Mouse (Mus musculus): ENCODE measurements at regions not wholly inside any gene's neighbourhood (a gene's known extent, or its start where the extent isn't known, plus 50 kb on each side); places are given as distances from the start of the nearest gene placed in this dataset.

GRCm38 (mm10) chr8:126763600-126763999 is 169.8 kb upstream of the Irf2bp2 start:
- WGBS: 78% methylated on average over 7 of the region's 7 CpGs
- H3K36me3 ChIP-seq (ENCODE audit: control insufficient read depth, insufficient read depth, low read length): no peaks in the 10 kb centered on the region
- H3K4me3 ChIP-seq (ENCODE audit: insufficient read depth, low read depth, low read length): no peak overlapping the region
- H3K27ac ChIP-seq (ENCODE audit: insufficient read depth, low read depth, low read length): no peak overlapping the region
- no peaks in the 10 kb centered on the region for H3K27me3 ChIP-seq (replicated peaks; ENCODE audit: control insufficient read depth, insufficient read depth, low read length)
- peaks cover 4% of the 10 kb centered on the region; the same call in 1 of the 2 replicates for H3K4me1 ChIP-seq (ENCODE audit: control insufficient read depth, insufficient read depth, low read length)
- TF ChIP-seq CTCF (conservative IDR thresholded peaks at IDR 0.05; ENCODE audit: insufficient read depth, insufficient read length, low read depth, low read length): no peak
- TF ChIP-seq POLR2A (IDR thresholded peaks at IDR 0.05; ENCODE audit: low read depth, low read length): no peak
- DNase-seq: peak; percentile 43

- Histone ChIP-seq H3K36me3 (ENCODE audit: control insufficient read depth, insufficient read depth, low read length) (no peaks in the 10 kb centered on the region), H3K27me3 (replicated peaks; ENCODE audit: control insufficient read depth, insufficient read depth, low read length) (no peaks in the 10 kb centered on the region), H3K4me3 (ENCODE audit: insufficient read depth, low read depth, low read length) (no peak overlapping the region), H3K4me1 (ENCODE audit: control insufficient read depth, insufficient read depth, low read length) (peaks cover 8% of the 10 kb centered on the region; the same call in 1 of the 2 replicates), H3K27ac (ENCODE audit: insufficient read depth, low read depth, low read length) (no peak overlapping the region)
- DNase-seq: peak; percentile 54
- WGBS: 61% methylated on average over 7 of the region's 7 CpGs
- TF ChIP-seq CTCF (conservative IDR thresholded peaks at IDR 0.05; ENCODE audit: insufficient read depth, insufficient read length, low read depth, low read length) (no peak), POLR2A (IDR thresholded peaks at IDR 0.05; ENCODE audit: low read depth, low read length) (no peak)
Observed at GRCm38 (mm10) chr8:126759711-126760110, 165.9 kb upstream of the Irf2bp2 start.

GRCm38 (mm10) chr8:126758951-126759350 is 165.2 kb upstream of the Irf2bp2 start:
- Histone ChIP-seq H3K27ac (ENCODE audit: insufficient read depth, low read depth, low read length) (no peak overlapping the region), H3K27me3 (replicated peaks; ENCODE audit: control insufficient read depth, insufficient read depth, low read length) (no peaks in the 10 kb centered on the region), H3K4me3 (ENCODE audit: insufficient read depth, low read depth, low read length) (no peak overlapping the region), H3K4me1 (ENCODE audit: control insufficient read depth, insufficient read depth, low read length) (peaks cover 5% of the 10 kb centered on the region; the same call in 1 of the 2 replicates), H3K36me3 (ENCODE audit: control insufficient read depth, insufficient read depth, low read length) (no peaks in the 10 kb centered on the region)
- 96% methylated on average over 4 of the region's 4 CpGs for WGBS
- TF ChIP-seq POLR2A (IDR thresholded peaks at IDR 0.05; ENCODE audit: low read depth, low read length): no peak
- no peak for DNase-seq

GRCm38 (mm10) chr8:126757951-126758757 is 164.4 kb upstream of the Irf2bp2 start:
- H3K27me3 ChIP-seq (replicated peaks; ENCODE audit: control insufficient read depth, insufficient read depth, low read length): no peaks in the 10 kb centered on the region
- peaks cover 5% of the 10 kb centered on the region; the same call in 1 of the 2 replicates for H3K4me1 ChIP-seq (ENCODE audit: control insufficient read depth, insufficient read depth, low read length)
- no peaks in the 10 kb centered on the region for H3K36me3 ChIP-seq (ENCODE audit: control insufficient read depth, insufficient read depth, low read length)
- DNase-seq: peak; percentile 54
- H3K27ac ChIP-seq (ENCODE audit: insufficient read depth, low read depth, low read length): peak overlapping the region; percentile 66
- no peak overlapping the region for H3K4me3 ChIP-seq (ENCODE audit: insufficient read depth, low read depth, low read length)
- TF ChIP-seq POLR2A (IDR thresholded peaks at IDR 0.05; ENCODE audit: low read depth, low read length) (no peak), CTCF (conservative IDR thresholded peaks at IDR 0.05; ENCODE audit: insufficient read depth, insufficient read length, low read depth, low read length) (peak; percentile 20; the same call in 1 of the 2 replicates)
- 70% methylated on average over 12 of the region's 12 CpGs for WGBS

- H3K36me3 ChIP-seq (ENCODE audit: control insufficient read depth, insufficient read depth, low read length): no peaks in the 10 kb centered on the region
- TF ChIP-seq POLR2A (IDR thresholded peaks at IDR 0.05; ENCODE audit: low read depth, low read length) (no peak), CTCF (conservative IDR thresholded peaks at IDR 0.05; ENCODE audit: insufficient read depth, insufficient read length, low read depth, low read length) (no peak)
- peak; percentile 35 for DNase-seq
- peaks cover 5% of the 10 kb centered on the region; the same call in 1 of the 2 replicates for H3K4me1 ChIP-seq (ENCODE audit: control insufficient read depth, insufficient read depth, low read length)
- 73% methylated on average over 8 of the region's 8 CpGs for WGBS
- no peaks in the 10 kb centered on the region for H3K27me3 ChIP-seq (replicated peaks; ENCODE audit: control insufficient read depth, insufficient read depth, low read length)
- no peak overlapping the region for H3K27ac ChIP-seq (ENCODE audit: insufficient read depth, low read depth, low read length)
- no peak overlapping the region for H3K4me3 ChIP-seq (ENCODE audit: insufficient read depth, low read depth, low read length)
Observed at GRCm38 (mm10) chr8:126756300-126757097, 162.7 kb upstream of the Irf2bp2 start.

GRCm38 (mm10) chr8:126755669-126756068 is 161.9 kb upstream of the Irf2bp2 start:
- DNase-seq: no peak
- H3K4me1 ChIP-seq (ENCODE audit: control insufficient read depth, insufficient read depth, low read length): peaks cover 5% of the 10 kb centered on the region; the same call in 1 of the 2 replicates
- 86% methylated on average over 5 of the region's 5 CpGs for WGBS
- H3K27me3 ChIP-seq (replicated peaks; ENCODE audit: control insufficient read depth, insufficient read depth, low read length): no peaks in the 10 kb centered on the region
- TF ChIP-seq CTCF (conservative IDR thresholded peaks at IDR 0.05; ENCODE audit: insufficient read depth, insufficient read length, low read depth, low read length) (no peak), POLR2A (IDR thresholded peaks at IDR 0.05; ENCODE audit: low read depth, low read length) (no peak)
- no peaks in the 10 kb centered on the region for H3K36me3 ChIP-seq (ENCODE audit: control insufficient read depth, insufficient read depth, low read length)
- H3K4me3 ChIP-seq (ENCODE audit: insufficient read depth, low read depth, low read length): no peak overlapping the region
- H3K27ac ChIP-seq (ENCODE audit: insufficient read depth, low read depth, low read length): no peak overlapping the region

GRCm38 (mm10) chr8:126754361-126754809 is 160.6 kb upstream of the Irf2bp2 start:
- DNase-seq: no peak
- no peak overlapping the region for H3K27ac ChIP-seq (ENCODE audit: insufficient read depth, low read depth, low read length)
- H3K4me3 ChIP-seq (ENCODE audit: insufficient read depth, low read depth, low read length): no peak overlapping the region
- 0 out of 2 replicates have a peak, but pooled peaks cover 5% of the 10 kb centered on the region for H3K4me1 ChIP-seq (ENCODE audit: control insufficient read depth, insufficient read depth, low read length)
- 89% methylated on average over 8 of the region's 8 CpGs for WGBS
- no peak for TF ChIP-seq CTCF (conservative IDR thresholded peaks at IDR 0.05; ENCODE audit: insufficient read depth, insufficient read length, low read depth, low read length)
- no peak for TF ChIP-seq POLR2A (IDR thresholded peaks at IDR 0.05; ENCODE audit: low read depth, low read length)
- H3K27me3 ChIP-seq (replicated peaks; ENCODE audit: control insufficient read depth, insufficient read depth, low read length): no peaks in the 10 kb centered on the region
- no peaks in the 10 kb centered on the region for H3K36me3 ChIP-seq (ENCODE audit: control insufficient read depth, insufficient read depth, low read length)

Data from kidney, adult 2 months (tissue).